Mouse (Mus musculus) mammary gland, adult 2 months (tissue): ENCODE results near the gene Sf3b4. TPM values are rescaled to one million over a fixed set of nuclear protein-coding genes. Genes with fewer than 3 reads are reported as not detected.

Source experiments
- polyA plus RNA-seq: library from polyadenylated mRNA; depleted of rRNA; stranded (reverse); fragments of >200 nt; gene quantifications from 2 replicates; pipeline ENCODE4 v1.2.3, GENCODE M21; 2012; ENCODE audit warnings: low replicate concordance; rRNA removed

The Sf3b4 gene
- 64.9 and 128 TPM in 2 replicates for polyA plus RNA-seq

DNA sequence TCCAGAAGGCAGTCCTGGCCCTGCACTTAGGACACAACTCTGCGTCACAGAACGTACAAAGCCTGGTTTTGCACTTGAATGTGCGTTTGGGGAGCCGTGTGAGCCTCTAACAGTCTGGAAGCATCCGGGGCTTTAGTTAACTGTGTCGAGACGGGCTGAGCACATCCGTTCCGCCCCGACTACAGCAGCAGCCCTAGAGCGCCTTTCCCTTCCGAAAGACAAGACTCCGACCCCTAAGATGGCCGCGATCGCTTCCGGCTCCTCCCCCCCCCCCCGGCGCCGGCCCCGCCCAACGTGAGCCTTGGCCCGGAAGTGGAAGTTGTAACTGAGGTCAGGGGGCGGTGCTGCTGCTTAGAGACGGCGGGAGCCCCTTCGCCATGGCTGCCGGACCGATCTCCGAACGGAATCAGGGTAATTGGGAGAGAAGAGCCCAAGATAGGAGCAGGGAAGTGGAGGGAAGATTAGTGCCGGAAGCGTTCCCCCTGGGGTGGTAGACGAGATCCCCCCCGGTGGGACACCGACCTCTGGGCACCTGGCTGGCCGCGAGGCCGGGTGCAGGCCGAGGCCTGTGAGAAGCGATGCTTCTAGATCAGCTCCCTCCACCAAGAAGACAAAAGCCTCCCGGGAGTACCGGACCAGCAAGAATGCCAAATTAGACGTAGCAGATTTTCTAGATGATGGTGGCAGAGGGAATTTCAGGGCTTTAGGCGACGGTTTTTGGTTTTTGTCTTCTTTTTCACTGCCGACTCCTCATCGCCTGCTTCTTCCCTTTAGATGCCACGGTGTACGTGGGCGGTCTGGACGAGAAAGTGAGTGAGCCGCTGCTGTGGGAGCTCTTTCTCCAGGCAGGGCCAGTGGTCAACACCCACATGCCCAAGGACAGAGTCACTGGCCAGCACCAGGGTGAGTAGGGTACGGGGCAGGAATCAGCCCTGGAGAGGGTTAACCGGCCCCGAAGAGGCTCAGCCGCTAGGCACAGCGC, at the start of gene Sf3b4:
Sf3b4 (plus strand) TSS at position 136 of the 982 bp plus-strand sequence.

DNA sequence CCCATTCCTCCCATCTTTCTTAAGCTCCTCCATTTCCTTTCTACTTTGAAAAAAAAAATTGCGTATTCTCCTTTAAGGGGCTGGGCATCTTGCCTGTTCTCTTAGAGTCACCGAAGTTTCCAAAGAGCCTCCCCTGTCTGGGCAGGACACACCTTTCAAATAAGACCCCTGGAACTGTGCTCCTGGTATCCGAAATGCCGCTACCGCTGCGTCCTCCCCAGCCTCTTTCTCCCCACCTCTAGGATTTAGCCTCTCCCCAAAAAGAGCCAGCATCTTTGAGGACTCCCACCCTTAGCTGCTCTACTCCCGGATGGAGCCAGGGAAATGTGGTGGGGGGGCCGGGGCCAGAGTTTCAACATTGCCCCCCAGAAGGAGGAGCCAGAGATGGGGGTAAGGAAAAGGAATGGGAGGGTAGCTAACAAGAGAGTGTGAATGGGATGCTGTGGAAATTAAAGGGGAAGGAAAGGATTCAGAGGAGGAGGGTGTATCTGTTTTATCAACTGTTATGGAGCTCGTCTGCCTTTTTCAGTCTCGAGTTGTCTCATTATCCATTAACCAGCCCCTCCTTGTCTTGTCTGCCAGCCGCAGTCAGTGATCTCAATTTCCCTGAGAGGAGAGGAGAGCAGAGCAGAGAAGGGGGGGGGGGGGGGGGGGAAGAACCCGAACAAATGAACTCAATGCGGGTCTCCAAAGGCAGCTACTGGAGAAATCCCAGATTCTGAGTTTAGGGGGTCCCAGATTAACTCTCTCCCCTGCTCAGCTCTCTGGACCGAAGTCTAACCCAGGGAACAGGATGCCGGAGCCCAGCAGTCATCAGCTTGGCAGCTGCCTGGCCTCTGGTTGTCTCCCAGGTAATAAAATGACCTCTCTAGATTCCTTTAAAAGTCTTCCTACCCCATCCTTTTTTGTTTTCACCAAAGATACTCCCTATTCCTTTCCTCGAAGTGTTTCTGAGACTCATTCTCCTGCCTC, 10.0 kb upstream of the Sf3b4 start, which contains the start of gene Mtmr11:
Mtmr11 (plus strand) TSS at position 136 of the 972 bp plus-strand sequence.

DNA sequence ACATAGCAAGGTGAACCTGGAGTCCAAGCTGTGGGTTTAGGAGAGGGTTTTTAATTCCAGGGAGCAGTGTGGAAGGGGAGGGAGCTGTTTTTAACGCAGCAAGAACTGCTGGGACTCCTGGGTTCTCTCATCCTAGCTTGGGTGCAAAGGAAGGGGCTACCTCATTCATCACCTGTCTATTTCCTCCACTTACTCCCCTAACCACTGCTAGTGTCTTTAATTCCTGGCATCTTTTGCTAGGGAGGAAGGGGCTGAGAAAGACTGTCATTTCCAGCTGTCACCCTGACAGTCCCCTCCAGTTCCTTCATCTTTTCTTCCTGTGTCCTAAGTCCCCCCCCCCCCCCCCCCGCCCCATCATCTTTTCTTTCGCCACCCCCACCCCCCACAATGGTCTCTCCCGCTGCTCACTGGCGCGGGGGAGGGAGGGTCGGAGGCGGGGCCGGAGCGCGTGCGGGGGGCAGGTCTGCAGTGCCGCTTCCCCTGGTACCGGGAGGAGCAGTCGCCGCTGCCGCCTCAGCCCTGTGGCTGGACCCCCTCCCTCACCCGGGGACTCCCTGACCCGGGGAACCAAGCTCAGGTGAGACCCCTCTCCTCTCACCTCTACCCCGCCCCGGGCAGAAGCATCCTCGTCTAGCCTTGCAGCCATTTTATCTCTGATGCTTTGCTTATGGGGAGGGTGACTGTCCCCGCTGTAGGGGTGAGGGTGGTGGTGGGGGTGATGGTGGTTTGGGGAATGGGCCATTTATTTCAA, 8.8 kb downstream of the Sf3b4 start, which contains the start of gene Sv2a:
Sv2a (plus strand) TSS at position 425 of the 751 bp plus-strand sequence.

DNA sequence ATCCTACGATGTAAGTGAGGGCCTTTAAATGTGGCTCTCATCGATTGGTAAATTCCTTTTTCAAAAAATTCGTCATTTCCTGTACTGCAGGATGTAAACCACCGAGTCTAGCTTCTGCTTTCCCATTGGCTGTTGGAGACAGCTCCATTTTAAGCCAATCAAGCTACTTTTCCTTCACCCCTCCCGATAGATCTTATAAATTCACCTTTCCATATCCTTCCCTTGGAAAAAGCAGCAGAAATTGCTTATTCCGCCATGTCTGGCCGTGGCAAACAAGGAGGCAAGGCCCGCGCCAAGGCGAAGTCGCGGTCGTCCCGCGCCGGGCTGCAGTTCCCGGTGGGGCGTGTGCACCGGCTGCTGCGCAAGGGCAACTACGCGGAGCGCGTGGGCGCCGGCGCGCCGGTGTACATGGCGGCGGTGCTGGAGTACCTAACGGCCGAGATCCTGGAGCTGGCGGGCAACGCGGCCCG, 47.6 kb downstream of the Sf3b4 start, which contains the start of the genes Bola1 and Hist2h2ab:
Bola1 (minus strand) TSS at position 49 of the 470 bp plus-strand sequence.
Hist2h2ab (plus strand) TSS at position 205 of the 470 bp plus-strand sequence.

DNA sequence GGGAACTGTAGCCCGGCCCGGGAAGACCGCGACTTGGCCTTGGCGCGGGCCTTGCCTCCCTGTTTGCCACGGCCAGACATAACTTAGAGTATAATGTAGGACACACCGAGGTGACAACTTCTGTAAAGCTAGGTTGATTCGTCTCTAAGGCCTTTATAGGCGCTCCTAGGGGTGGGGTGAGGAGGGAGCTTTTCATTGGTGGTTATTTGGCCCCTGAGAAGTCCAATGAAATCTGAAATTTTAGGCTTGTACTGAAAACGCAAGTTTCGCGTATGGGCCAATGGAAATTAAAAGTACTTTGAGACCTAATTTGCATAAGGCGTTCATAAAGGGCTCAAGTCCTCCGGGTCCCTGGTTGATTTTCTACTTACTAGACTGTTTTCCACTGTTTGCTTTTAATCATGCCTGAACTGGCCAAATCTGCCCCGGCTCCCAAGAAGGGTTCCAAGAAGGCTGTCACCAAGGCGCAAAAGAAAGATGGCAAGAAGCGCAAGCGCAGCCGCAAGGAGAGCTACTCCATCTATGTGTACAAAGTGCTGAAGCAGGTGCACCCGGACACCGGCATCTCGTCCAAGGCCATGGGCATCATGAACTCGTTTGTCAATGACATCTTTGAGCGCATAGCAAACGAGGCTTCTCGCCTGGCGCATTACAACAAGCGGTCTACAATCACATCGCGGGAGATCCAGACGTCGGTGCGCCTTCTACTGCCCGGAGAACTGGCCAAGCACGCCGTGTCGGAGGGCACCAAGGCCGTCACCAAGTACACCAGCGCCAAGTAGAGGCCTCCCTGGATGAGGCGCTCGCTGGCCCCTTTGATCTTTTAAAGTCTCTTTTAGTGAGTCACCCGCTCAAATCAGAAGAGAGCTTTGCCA, 48.9 kb downstream of the Sf3b4 start, which contains the start of the genes Hist2h2ac and Hist2h2be:
Hist2h2ac (minus strand) TSS at position 116 of the 875 bp plus-strand sequence.
Hist2h2be (plus strand) TSS at position 355 of the 875 bp plus-strand sequence.

Other genes with a start within 250 kb of the Sf3b4 start
- gene Anp32e, start 243.1 kb upstream of the Sf3b4 start, polyA plus RNA-seq: 8.2 and 8.7 TPM in 2 replicates
- gene Plekho1, start 176.3 kb upstream of the Sf3b4 start, polyA plus RNA-seq: 53.2 and 72.6 TPM in 2 replicates
- gene Vps45, start 113.9 kb upstream of the Sf3b4 start, polyA plus RNA-seq: 4.3 and 7.9 TPM in 2 replicates
- gene Otud7b, start 67.8 kb upstream of the Sf3b4 start, polyA plus RNA-seq: 10.1 and 22.4 TPM in 2 replicates
- 10.8 and 22.4 TPM in 2 replicates for gene Mtmr11, start 10.3 kb upstream of the Sf3b4 start, polyA plus RNA-seq
- gene Sv2a, start 8.8 kb downstream of the Sf3b4 start, polyA plus RNA-seq: 1.4 and 1.5 TPM in 2 replicates
- gene Bola1, start 47.4 kb downstream of the Sf3b4 start, polyA plus RNA-seq: 36.4 and 85.0 TPM in 2 replicates
- 3.1 TPM in 1 of 2 replicates, not detected in the other for gene Hist2h2ab, start 47.5 kb downstream of the Sf3b4 start, polyA plus RNA-seq
- 2.5 and 23.4 TPM in 2 replicates for gene Hist2h2ac, start 48.5 kb downstream of the Sf3b4 start, polyA plus RNA-seq
- gene Hist2h2be, start 48.8 kb downstream of the Sf3b4 start, polyA plus RNA-seq: 4.8 and 7.8 TPM in 2 replicates
- gene Hist2h3c2, start 66.8 kb downstream of the Sf3b4 start, polyA plus RNA-seq: 25.1 and 89.4 TPM in 2 replicates
- gene Hist2h2aa2, start 67.9 kb downstream of the Sf3b4 start, polyA plus RNA-seq: 28.8 and 350 TPM in 2 replicates
- 270 and 607 TPM in 2 replicates for gene Hist2h2aa1, start 73.2 kb downstream of the Sf3b4 start, polyA plus RNA-seq
- not detected in 2 replicates for gene Hist2h3c1, start 74.4 kb downstream of the Sf3b4 start, polyA plus RNA-seq
- gene Hist2h4, start 91.0 kb downstream of the Sf3b4 start, polyA plus RNA-seq: 2.7 and 10.1 TPM in 2 replicates
- gene Hist2h3b, start 96.3 kb downstream of the Sf3b4 start, polyA plus RNA-seq: 20.1 and 116 TPM in 2 replicates
- 1.1 and 3.8 TPM in 2 replicates for gene Hist2h2bb, start 97.4 kb downstream of the Sf3b4 start, polyA plus RNA-seq
- 4.5 and 11.6 TPM in 2 replicates for gene Fcgr1, start 121.6 kb downstream of the Sf3b4 start, polyA plus RNA-seq